Mouse (Mus musculus) brain, embryonic 14.5 days (tissue): ENCODE measurements around the gene Tpst2.

Experiments
- CTCF ChIP-seq: fragments of 200-500 bp; IDR thresholded peaks from 2 replicates; pipeline ENCODE4 v1.5.1; 2012; ENCODE audit warnings: inconsistent platforms, mild to moderate bottlenecking, moderate library complexity, borderline replicate concordance; ENCODE audit not compliant: insufficient read depth, insufficient read length; ENCODE audit errors: extremely low read depth
- POLR2A ChIP-seq: fragments of 200-500 bp; IDR thresholded peaks from 2 replicates; pipeline ENCODE4 v1.6.1; 2012; ENCODE audit warnings: mild to moderate bottlenecking, inconsistent platforms, borderline replicate concordance; ENCODE audit not compliant: poor library complexity, insufficient read depth, insufficient read length, severe bottlenecking; ENCODE audit errors: extremely low read depth

- TF ChIP-seq POLR2A (no peak), CTCF (no peak)
Measured at GRCm38 (mm10) chr5:112320936-112321335, 44.4 kb downstream of the Tpst2 start.
